Mouse (Mus musculus) right cerebral cortex, adult 2 months (tissue): ENCODE results near the gene Cdk1.
A peak's percentile ranks its signal among the peaks of the same experiment; 100 is the strongest.
"Not testable (repeated sequence)": the region's sequence is repeated elsewhere in the genome, so short reads cannot be mapped to it uniquely, and the experiment has no call there.

Source experiments
- DNase-seq, 2 experiments: peaks; one replicate each; pipeline ENCODE4 v3.0.0; 2021 to 2022; ENCODE audit warnings: low spot score in 2 of 2

The Cdk1 gene

GRCm38 (mm10) chr10:69352212-69353085 is at the start of gene Cdk1:
Gene Cdk1 (minus strand): TSS chr10:69352938.
- peak; percentile 92 to 95 for DNase-seq

- DNase-seq: no peak
These were observed 47.2 kb upstream of the Cdk1 start for GRCm38 (mm10) chr10:69399814-69400385.

GRCm38 (mm10) chr10:69398763-69399590 is 46.2 kb upstream of the Cdk1 start, which contains the start of gene Ank3:
Gene Ank3 (plus strand): TSS chr10:69398773.
- DNase-seq: no peak

- DNase-seq: peak in 1 of 2 experiments; percentile 9
These were observed 45.5 kb upstream of the Cdk1 start for GRCm38 (mm10) chr10:69398197-69398762.

GRCm38 (mm10) chr10:69389511-69389910 is 36.8 kb upstream of the Cdk1 start:
- DNase-seq: no peak

GRCm38 (mm10) chr10:69386767-69387166 is 34.0 kb upstream of the Cdk1 start:
- no peak for DNase-seq

GRCm38 (mm10) chr10:69385136-69385535 is 32.4 kb upstream of the Cdk1 start:
- no peak for DNase-seq

GRCm38 (mm10) chr10:69384640-69385039 is 31.9 kb upstream of the Cdk1 start:
- DNase-seq: no peak

GRCm38 (mm10) chr10:69383186-69383585 is 30.4 kb upstream of the Cdk1 start:
- no peak for DNase-seq

GRCm38 (mm10) chr10:69375154-69375553 is 22.4 kb upstream of the Cdk1 start:
- DNase-seq: no peak

GRCm38 (mm10) chr10:69373796-69374550 is 21.2 kb upstream of the Cdk1 start:
- no peak for DNase-seq

- peak; percentile 21 to 28 for DNase-seq
These were observed 19.3 kb upstream of the Cdk1 start for GRCm38 (mm10) chr10:69372061-69372460.

- DNase-seq: peak; percentile 7 to 26
These were observed 18.7 kb upstream of the Cdk1 start for GRCm38 (mm10) chr10:69371441-69371840.

GRCm38 (mm10) chr10:69369321-69369720 is 16.6 kb upstream of the Cdk1 start:
- no peak for DNase-seq

- DNase-seq: no peak
These were observed 14.2 kb upstream of the Cdk1 start for GRCm38 (mm10) chr10:69366877-69367387.

- no peak for DNase-seq
These were observed 13.5 kb upstream of the Cdk1 start for GRCm38 (mm10) chr10:69366208-69366607.

GRCm38 (mm10) chr10:69359666-69360065 is 6.9 kb upstream of the Cdk1 start:
- DNase-seq: no peak

- DNase-seq: not testable (repeated sequence)
These were observed 345 bp upstream of the Cdk1 start for GRCm38 (mm10) chr10:69353086-69353479.

- no peak for DNase-seq
These were observed 911 bp downstream of the Cdk1 start for GRCm38 (mm10) chr10:69351842-69352211.

- DNase-seq: no peak
These were observed 1.5 kb downstream of the Cdk1 start for GRCm38 (mm10) chr10:69351071-69351841.
